Mouse (Mus musculus) left cerebral cortex, postnatal 14 days (tissue): Measurements from ENCODE around the gene Kctd6. TPM values are rescaled to one million over a fixed set of nuclear protein-coding genes. Genes with fewer than 3 reads are reported as not detected.
A peak's percentile ranks its signal among the peaks of the same experiment; 100 is the strongest.
"Not testable (repeated sequence)": the region's sequence is repeated elsewhere in the genome, so short reads cannot be mapped to it uniquely, and the experiment has no call there.

Experiments used
- DNase-seq, 2 experiments: peaks; one replicate each; pipeline ENCODE4 v3.0.0; 2021 to 2022; ENCODE audit warnings: low spot score in 2 of 2, mixed read lengths in 1 of 2
- intact Hi-C: fragments of 180-260 bp; cut with DNase I; formaldehyde crosslinking; loops from one replicate; pipeline ENCODE4 v1.15.1; 2025
- total RNA-seq, 2 experiments: library from RNA; stranded (reverse); gene quantifications; 2 replicates each; pipeline ENCODE4 v1.2.3; 2021

Gene Kctd6
- total RNA-seq, 2 experiments from 2014 or later: 37.5 to 37.8 TPM

DNA sequence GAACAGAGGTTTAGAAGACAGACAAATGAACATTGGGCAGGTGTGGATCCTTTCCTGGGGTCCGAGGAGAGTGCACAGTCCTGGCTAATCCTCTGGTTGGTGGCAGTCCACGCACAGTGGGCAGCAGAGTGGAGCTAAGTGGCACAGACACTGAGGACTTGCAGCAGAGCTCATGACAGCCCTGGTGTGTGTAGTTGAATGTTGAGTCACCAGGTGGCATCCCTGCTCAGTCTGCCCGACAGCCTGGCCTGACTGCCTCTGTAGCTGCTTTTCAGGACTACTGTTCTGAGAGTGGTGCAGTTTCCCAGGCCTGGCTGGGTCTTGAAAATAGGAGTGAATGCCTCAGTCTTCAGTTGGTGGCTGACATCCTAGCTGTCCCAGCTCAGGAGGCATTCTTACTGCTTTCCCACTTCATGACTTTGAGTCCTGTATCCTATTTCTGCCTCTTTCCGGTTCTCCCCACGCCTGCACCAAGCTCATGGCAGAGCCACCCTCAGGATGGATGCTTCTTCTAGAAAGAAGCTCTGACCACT lies 28.5 kb downstream of the Kctd6 start:
- DNase-seq: peak; percentile 53 to 65
- intact Hi-C loops: loop anchor here (5.0 to 10.0 kb wide), 3 partner anchors 60 to 148 kb away; partner anchors contain the start of gene Pxk

DNA sequence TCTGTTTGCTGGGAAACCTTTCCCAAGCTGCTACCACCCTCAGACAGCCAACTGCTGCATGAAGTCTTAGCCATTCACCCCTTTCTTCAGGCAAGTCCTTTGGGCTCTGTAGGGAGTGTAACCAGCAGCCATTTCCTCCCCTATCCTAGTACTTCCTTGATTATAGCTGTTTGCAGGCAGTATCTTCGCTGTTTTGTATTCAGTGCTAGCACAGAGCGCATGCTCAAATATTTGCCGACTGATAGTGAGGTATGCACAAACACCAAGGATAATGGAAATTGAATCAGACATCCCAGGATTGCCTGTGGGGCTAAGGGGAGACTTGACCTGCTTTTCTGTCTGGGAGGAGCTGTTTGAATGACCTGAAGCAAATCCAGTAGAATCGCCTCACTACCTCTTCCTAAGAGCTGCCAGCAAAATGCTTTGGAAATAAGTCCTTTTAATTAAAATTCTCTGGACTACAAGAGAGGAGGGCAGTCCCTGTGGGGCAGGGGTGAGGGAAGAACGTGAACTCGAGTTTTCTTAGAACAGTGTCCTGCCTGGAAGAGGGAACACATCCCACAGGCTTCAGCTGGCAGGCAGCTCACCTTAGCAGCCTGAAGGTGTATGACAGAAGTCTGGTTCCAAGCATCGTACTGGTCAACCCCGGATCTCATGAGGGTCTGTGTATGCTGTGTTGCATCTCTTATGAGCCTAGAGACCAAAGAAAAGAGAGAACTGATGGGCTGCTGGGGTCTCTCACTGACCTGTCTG lies 29.4 kb downstream of the Kctd6 start:
- intact Hi-C loops: loop anchor here (5.0 to 10.0 kb wide), 3 partner anchors 59 to 149 kb away; partner anchors contain the start of gene Pxk
- no peak for DNase-seq

DNA sequence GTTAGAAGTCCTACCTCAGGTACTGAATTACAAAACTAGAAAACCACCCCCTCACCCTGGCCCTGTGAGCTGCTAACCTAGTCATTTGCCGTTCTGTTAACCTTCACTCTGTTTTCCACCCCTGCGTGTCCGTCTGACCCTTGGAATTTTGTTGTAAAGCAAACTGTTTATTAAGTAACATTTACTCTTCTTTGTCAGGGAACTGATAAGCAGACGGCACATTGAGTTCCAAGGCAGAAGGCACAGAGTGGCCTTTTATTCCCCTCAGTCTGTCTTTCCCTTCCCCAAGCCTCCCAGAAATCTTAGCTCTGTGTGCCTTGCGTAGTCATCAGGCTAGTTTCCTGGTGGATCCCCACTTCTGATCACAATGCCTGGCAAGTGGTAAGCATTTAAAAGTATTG lies 30.3 kb downstream of the Kctd6 start:
- intact Hi-C loops: loop anchor here (5.0 to 10.0 kb wide), 3 partner anchors 58 to 149 kb away; partner anchors contain the start of gene Pxk
- no peak for DNase-seq

DNA sequence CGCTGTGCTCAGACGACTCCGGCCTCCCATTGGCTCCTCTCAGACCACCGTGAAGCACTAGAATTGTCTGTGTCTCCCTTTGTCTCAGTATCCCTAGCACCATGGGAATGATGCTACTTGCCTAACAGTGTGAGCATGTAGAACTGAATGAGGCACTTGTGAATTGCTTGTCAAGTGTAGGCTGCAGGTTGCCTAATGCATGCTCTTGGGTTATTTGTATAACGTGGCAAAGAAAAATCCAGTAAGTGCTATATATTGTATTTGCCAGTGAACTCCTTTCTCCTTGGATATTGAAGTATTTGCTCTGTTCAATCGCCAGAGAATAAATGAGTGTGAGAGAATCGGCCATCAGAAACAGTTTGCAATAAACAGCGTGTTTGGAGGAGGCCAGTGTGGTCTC lies 32.9 kb downstream of the Kctd6 start:
- DNase-seq: no peak
- intact Hi-C loops: loop anchor here (10.0 kb wide), 1 partner anchor 152 kb away; the partner anchor contains the start of gene Pxk

DNA sequence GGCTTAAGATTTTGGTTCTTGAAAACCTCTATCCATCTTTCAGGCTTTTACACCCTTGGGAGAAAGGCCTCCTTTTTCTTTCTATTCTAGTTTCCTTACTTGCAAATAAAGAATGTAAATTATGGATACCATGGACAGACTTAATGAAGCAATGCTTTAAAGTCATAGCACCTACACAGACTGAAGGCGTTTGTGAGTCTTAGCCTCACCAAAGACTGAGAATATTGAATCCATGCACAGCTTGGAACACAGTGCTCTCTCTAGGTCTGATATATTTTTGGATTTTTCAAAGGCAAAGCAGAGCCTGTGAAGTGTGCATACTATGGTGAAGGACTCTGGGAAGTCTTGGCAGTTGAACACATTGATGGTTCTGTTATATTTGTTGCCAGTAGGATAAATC lies 35.3 kb downstream of the Kctd6 start:
- intact Hi-C loops: loop anchor here (10.0 kb wide), 1 partner anchor 154 kb away; the partner anchor contains the start of gene Pxk
- no peak for DNase-seq

DNA sequence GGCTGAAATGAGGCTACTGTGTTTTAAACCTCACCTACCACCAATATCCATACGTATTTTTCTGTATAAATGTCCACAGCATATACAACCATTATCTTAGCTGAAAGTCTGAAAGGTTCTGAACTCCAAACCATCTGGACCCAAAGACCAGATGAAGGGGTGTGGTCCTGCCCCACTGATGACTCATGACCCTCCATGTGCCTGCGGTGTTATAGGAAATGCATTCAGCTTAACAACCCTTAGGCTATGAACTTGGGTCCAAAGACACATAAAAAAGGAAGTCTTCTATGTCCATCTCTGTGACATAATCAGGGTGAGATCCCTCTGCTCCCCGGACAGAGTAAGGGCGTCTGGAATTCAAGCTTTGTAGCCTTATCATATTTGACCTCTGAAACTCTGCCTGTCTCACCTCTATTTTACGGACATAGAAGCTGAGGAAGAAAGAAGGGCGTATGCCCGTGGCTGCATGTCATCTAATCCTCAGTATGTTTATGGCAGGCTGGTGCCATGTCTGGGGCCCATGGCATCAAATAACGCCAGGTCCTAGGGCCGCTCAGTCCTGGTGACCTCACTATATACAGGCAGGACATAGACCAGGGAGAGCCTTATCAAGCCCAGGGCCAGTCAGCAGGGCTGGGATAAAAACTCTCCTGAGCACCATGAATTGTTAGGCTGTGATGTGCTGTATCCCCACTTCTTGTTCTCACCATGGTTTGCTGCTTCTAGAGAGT lies 36.4 kb downstream of the Kctd6 start:
- intact Hi-C loops: no loop called here
- no peak for DNase-seq

DNA sequence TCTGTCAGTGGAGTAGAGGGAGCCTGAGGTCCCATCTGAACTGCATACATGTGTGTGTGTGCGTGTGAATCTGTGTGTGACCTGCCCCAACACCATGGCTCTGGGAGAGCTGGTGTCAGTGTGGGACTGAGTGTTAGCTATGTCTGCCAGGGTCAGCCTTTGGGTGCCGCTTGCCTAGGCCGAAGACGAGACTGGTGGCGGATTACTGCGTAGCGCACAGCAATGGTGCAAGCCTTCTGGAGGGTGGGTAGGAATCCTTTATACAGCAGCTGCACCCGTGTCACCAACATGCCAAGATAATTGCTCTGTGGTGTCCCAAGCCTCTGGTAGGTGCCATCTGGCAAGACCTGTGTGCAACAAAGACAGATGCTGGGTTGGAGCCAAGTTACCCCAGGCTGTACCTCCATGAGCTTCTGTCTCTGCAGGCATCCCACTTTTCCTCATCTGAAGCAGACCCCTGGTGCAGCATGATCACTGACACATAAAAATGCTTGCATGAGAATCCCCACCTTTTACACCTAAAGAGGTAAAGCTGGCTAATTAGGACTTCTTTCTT lies 37.5 kb downstream of the Kctd6 start:
- intact Hi-C loops: no loop called here
- DNase-seq: no peak

DNA sequence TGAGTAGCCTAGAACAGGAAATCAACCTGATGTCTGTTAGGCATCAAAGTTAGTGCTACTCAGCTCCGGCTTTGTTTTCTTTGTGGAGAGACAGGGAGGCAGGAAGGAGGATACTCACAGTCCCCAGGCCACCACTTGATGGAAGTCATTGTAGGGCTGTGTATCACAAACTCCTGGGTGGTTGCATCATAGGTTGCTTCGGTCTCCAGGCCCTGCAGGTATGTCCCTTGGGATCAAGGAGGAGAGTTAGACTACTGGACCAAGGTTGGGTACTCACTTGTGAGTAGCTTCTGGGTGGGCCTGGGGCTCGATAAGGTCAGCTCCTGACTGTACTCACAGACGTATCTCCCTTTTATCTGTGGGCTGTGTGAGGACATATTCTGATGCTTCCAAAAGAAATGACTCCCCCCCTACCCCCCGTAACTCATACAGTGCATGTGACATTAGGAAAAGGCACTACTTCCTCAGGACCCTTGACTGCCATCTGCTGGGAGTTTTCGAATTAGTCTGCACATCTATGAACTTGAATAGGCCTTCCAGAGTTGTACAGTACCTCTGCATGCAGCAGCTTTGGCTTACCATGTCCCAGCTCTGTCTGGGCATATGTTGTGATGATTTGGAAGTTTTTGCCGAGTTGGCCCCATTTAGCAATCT lies 41.3 kb downstream of the Kctd6 start:
- intact Hi-C loops: no loop called here
- peak; percentile 79 to 80 for DNase-seq

DNA sequence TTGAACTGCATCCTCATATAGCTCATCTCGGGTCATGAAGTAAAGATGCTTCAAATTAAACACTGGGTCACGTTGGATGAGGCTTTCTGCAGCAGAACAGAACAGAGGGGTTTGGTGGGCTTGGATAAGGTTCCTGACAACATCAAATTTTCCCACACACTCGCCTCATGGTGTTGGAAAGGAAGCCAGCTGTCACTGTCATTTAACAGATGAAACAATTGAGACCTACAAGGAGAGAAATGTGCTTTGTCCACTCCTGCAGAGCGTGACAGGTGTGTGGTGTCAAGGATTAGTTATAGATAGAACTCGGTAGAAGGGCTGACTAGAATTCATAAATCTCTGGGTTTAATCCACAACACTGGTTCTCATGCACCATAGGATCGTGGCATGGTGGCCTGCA lies 42.1 kb downstream of the Kctd6 start:
- intact Hi-C loops: no loop called here
- DNase-seq: no peak

DNA sequence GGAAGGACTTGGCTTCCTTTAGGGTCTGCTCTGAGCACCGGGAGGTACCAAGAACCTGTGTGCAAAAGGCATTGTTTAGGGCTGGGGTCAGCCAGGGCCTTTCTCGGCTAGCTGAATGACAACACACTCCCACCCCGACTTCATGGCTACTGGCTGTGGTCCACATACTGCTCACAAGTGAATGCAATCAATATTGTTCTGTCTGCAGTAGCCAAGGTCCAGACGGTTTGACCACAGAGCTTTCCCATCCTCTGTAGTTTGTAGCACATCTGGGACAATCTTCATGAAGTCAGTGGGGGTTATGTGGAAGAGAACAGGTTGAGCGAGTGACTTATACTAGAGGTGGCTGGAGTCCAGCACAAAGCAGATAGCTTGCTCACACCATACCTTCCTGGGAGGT lies 42.9 kb downstream of the Kctd6 start:
- intact Hi-C loops: no loop called here
- no peak for DNase-seq

DNA sequence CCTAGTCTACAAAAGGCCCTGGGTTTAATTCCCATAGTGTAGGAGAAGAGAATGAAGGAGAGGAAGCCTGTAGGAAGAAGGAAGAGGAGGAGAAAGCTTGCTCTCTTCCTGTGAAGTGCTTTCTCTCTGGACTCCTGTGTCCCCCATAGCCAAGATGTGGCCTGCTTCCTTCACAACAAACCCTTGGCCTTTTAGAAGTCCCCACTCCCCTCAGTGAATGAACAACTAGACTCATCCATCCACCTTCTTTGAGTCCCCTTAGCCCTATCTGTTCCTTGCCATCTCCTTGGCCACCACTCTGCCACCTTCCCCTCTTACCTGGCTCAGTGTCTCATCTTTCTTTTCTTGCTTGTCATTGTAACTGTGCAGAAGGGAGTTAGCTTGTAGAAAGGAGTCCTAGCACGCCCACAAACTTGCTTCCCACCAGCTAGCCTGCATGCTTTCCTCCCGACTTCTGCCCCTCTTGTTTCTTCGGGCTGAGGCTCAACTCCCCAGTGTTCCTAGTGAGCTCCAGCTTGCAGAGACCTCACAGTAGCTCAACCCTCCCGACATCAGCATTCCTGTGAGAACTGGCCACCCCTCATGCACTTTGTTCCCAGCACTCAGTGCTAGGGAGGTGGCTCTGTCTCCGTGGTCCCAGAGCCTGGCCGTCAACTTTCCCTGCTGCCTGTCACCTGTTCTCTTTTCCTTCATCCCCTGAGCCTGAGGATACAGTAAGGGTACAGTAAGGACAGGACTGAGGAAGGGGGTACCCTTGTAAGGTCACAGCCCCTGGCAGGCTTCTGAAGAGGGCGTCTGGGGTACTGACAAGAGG lies 43.8 kb downstream of the Kctd6 start:
- intact Hi-C loops: no loop called here
- DNase-seq: no peak

DNA sequence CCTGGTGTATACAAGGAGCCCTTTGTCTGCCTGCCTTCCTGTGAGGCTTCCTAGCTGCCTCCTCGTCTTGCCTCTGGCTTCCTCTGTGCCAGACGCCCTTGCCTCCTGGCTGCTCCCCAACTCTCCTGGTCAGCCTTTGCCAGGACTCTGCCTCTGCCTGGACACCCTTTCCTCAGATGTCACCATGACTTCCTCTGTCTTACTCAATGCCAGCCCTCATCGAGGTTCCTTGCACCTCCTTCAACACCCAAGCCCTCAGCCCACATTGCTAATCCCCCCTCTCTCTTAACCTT lies 44.3 kb downstream of the Kctd6 start:
- DNase-seq: no peak

DNA sequence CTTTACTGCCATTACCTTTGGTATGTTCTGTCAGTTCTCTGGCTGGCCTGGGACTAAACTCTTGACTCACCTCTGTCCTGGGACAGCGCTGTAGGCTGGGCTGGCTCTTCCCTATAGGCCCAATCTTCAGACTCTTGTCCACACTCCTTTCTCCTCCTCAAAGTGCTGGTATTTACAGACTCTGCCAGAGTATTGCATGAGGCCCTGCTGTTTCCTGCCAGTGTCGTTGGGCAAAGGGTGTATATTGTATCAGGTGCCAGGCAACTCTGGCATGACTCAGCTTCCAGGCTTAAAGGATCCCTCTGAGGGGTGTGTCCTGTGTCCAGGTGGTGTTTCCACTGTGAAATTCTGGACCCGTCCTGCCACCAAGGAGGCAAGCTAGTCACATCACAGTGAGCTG lies 44.8 kb downstream of the Kctd6 start:
- no peak for DNase-seq
- intact Hi-C loops: no loop called here

More for the DNA sequence above, 44.3 kb downstream of the Kctd6 start:
- intact Hi-C loops: no loop called here

DNA sequence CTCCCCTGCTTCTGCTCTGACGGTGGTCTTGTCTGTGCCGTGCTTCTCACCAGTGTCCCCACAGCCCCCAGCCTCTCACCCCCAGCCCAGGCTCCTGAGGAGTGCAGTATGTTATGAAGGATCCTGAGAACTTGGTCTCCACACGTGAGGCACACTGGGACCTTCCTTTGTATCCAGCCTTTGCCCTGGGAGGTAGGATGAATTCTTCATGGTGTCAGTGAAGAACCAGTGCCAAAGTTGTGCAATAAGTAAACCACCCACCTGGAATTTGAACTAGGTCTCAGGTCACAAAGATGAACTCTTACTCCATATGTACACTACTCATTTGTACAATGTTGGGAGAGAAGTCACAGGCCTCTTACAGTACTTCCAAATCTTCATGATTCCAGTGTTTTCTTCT lies 45.2 kb downstream of the Kctd6 start, which contains the start of gene Acox2:
TSS of gene Acox2 (minus strand) at position 188 of the 400 bp plus-strand sequence.
- DNase-seq: no peak
- intact Hi-C loops: no loop called here

DNA sequence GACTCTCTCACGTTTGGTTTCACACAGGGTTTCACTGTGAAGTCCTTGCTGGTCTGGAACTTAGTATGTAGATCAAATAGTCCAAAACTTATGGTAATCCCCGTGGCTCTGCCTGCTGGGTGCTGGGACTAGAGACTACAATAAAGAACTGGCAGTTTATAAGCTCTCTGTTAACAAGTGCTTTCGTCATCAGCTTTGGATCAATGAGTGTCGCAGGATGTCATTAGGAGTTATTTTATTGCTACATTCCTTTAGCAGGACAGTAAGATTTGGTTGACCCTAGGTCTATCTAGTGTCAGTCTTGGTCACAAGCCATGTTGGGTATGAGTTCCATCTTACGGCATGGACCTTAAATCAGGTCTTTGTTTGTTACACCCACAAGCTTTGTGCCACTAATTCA lies 46.3 kb downstream of the Kctd6 start:
- no peak for DNase-seq
- intact Hi-C loops: loop anchor here (5.0 kb wide), 2 partner anchors 37 to 87 kb away; no protein-coding TSS in a partner anchor

DNA sequence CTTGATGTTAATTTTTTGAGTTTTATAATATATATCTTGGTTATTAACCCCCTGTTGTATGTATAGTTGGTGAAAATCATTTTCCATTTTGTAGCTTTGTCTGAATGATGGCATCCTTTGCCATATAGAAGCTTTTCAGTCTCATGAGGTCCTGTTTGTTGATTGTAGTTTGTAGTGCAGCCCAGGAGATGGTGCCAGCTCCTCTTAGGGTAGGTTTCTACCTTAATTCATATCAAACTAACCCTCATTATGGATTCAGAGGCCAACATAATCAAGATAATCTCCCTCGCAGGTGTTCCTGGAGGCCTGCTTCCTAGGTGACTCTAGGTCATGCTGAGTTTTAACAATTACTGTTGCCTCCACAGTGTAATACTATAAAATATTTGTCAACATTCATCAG lies 48.3 kb downstream of the Kctd6 start:
- DNase-seq: no peak
- intact Hi-C loops: loop anchor here (5.0 kb wide), 2 partner anchors 35 to 85 kb away; no protein-coding TSS in a partner anchor

DNA sequence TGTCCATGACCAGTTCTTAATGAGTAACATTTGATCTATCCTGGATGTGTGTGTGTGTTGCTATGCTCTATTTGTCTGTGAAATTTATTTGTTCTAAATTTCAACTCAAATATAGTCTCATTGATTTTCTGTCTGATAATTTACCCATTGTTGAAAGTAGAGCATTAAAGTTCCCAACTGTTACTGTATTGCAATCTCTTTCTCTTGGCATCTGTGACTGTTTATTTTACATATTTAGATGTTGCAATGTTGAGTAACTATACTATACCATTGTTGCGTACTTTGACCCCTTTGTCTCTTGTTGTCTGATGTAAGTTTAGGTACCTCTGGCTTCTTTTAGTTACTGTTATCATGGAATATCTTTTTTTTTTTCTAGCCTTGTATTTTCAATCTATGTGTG lies 50.4 kb downstream of the Kctd6 start:
- intact Hi-C loops: loop anchor here (5.0 kb wide), 2 partner anchors 33 to 83 kb away; no protein-coding TSS in a partner anchor
- DNase-seq: no peak

DNA sequence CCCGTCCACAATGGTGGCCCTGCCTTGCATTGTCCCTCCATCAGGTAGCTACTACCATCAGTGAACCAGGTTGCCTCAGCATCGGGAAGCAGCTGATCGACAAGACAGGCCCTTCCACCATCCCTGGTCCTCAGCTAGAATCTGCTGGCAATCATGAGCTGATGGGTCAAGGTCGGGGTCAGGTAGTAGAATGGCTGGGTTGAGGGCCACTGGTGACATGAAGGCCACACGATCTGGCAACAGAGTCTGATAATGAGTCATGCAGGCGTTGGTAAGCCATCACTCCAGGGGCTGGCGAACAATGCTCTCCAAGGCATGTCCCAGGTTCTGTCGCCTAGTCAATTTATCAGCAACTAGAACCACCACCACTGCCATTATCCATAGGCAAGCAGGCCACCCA lies 57.3 kb downstream of the Kctd6 start:
- DNase-seq, intact Hi-C loops: not testable (repeated sequence)
